In the genomic region with DNA sequence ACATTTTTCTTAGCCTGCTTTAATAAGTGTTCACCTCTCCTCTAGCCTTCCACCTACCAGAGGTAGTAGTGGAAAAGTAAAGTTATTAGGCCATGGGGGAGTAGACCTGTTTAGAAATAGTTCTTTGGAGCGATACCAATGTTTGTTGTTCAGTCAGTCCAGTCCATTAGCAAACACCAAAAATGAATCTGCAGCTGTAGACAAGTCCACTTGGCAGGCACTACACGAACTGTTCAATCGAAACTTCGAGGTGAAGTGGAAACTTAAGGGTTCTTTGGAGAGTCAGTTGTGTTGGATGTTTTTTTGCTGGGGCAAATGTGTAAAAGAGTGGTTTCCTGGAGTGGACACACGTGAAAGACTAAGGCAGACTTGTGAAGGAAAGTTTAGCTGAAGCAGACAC, we compare ENCODE assay signal across 19 mouse cellular contexts.
DNase-seq lines count a peak whose midpoint lies in the region; ATAC-seq and TF ChIP-seq lines count a peak whose summit lies in the region.
"Had no signal": no experiment of that assay in that cellular context is flagged by ENCODE, and none has a peak within 500 bp of the region (broad histone marks: within the 10 kb centered on the region; RNA-seq: fewer than 3 reads in every experiment).

No protein-coding gene starts in this region.

- peak; percentile 13 for DNase-seq in adrenal gland, adult 2 months
- no peak for DNase-seq in adrenal gland, postnatal 4 days (ENCODE audit: low spot score in 2 of 2)
- peak; percentile 44 for DNase-seq in lung, adult 2 months
- peak; percentile 14 for DNase-seq in lung, postnatal 14 days
- DNase-seq in cerebellum, adult 8-10 months: no peak
- no peak for DNase-seq in layer of hippocampus, adult 11-12 months (ENCODE audit: low spot score)
- DNase-seq: adrenal gland, postnatal 25 days; cerebellum, adult 9-10 months; cerebellum, postnatal 25 days; gastrocnemius, postnatal 10 days; heart, adult 2 months; heart, postnatal 14 days had no signal

- H3K4me3 ChIP-seq in lung, adult 2 months (replicated peaks; ENCODE audit: extremely low read depth, low read depth, low read length): no peak overlapping the region
- no peak overlapping the region for H3K4me3 ChIP-seq in kidney, embryonic 15.5 days (replicated peaks)
- H3K4me3 ChIP-seq: embryonic facial prominence, embryonic 12.5 days; heart, adult 2 months; heart, embryonic 15.5 days; hindbrain, embryonic 13.5 days had no signal

- no peak for TF ChIP-seq POLR2A in lung, adult 2 months (IDR thresholded peaks at IDR 0.05; ENCODE audit: borderline replicate concordance, extremely low read depth, low read depth, low read length)

- no peaks in the 10 kb centered on the region for H3K9me3 ChIP-seq in kidney, embryonic 15.5 days (replicated peaks)
- H3K9me3 ChIP-seq: embryonic facial prominence, embryonic 12.5 days; heart, embryonic 15.5 days; hindbrain, embryonic 13.5 days had no signal

- H3K36me3 ChIP-seq in kidney, embryonic 15.5 days: peaks cover 59% of the 10 kb centered on the region

- WGBS in lung, adult 2 months: 65% methylated on average over 5 of the region's 5 CpGs
- WGBS in kidney, embryonic 15.5 days: 97% methylated on average over 5 of the region's 5 CpGs

- no peak overlapping the region for H3K27ac ChIP-seq in kidney, embryonic 15.5 days
- H3K27ac ChIP-seq: embryonic facial prominence, embryonic 12.5 days; heart, adult 2 months; heart, embryonic 15.5 days; hindbrain, embryonic 13.5 days; hindbrain, postnatal 0 days had no signal

- no peak for ATAC-seq in kidney, embryonic 15.5 days (replicated peaks; ENCODE audit: low FRiP score)
- ATAC-seq: forebrain, embryonic 16.5 days; hindbrain, postnatal 0 days had no signal

- TF ChIP-seq CTCF in lung, adult 2 months (IDR thresholded peaks at IDR 0.05; ENCODE audit: insufficient read depth, low read length): no peak

- no peaks in the 10 kb centered on the region for H3K4me1 ChIP-seq in lung, adult 2 months (ENCODE audit: control insufficient read depth, insufficient read depth, low read length)
- no peaks in the 10 kb centered on the region for H3K4me1 ChIP-seq in kidney, embryonic 15.5 days
- H3K4me1 ChIP-seq: embryonic facial prominence, embryonic 12.5 days; heart, embryonic 15.5 days; hindbrain, embryonic 13.5 days had no signal

- H3K9ac ChIP-seq in kidney, embryonic 15.5 days: no peak overlapping the region
- H3K9ac ChIP-seq: embryonic facial prominence, embryonic 12.5 days; heart, embryonic 15.5 days; hindbrain, embryonic 13.5 days had no signal

- H3K4me2 ChIP-seq in kidney, embryonic 15.5 days: no peak overlapping the region
- H3K4me2 ChIP-seq: embryonic facial prominence, embryonic 12.5 days; heart, embryonic 11.5 days; heart, embryonic 15.5 days; hindbrain, embryonic 13.5 days had no signal

- H3K27me3 ChIP-seq in kidney, embryonic 15.5 days: no peaks in the 10 kb centered on the region
- H3K27me3 ChIP-seq: embryonic facial prominence, embryonic 12.5 days; heart, embryonic 15.5 days; hindbrain, embryonic 13.5 days had no signal

Comparison
In these comparisons a context has a peak if more than half of its experiments do, and no peak if none do; other contexts are left out.
1. DNase-seq: peak in adrenal gland, adult 2 months (single experiment), lung, adult 2 months (single experiment) and lung, postnatal 14 days (single experiment); none in adrenal gland, postnatal 4 days (0 of 2), cerebellum, adult 8-10 months (single experiment) and layer of hippocampus, adult 11-12 months (single experiment).